Mouse (Mus musculus) left cerebral cortex, adult 18-20 months (tissue): ENCODE results near the gene Gm9918. TPM values are rescaled to one million over a fixed set of nuclear protein-coding genes. Genes with fewer than 3 reads are reported as not detected.
"Not testable (repeated sequence)": the region's sequence is repeated elsewhere in the genome, so short reads cannot be mapped to it uniquely, and the experiment has no call there.

Source experiments
- DNase-seq, 2 experiments: peaks; one replicate each; pipeline ENCODE4 v3.0.0; 2021 to 2022; ENCODE audit warnings: low spot score in 2 of 2, mixed read lengths in 1 of 2
- long read RNA-seq, 2 experiments: library from polyadenylated mRNA; stranded (forward); transcript quantifications; one replicate each; pipeline ENCODE4 v2.0.0; 2021
- total RNA-seq, 2 experiments: library from RNA; stranded (reverse); gene quantifications; 2 replicates each; pipeline ENCODE4 v1.2.3; 2021

Gene Gm9918
- not detected for total RNA-seq
- long read RNA-seq, experiment 1: 0 reads
- long read RNA-seq, experiment 2: 0 reads

- DNase-seq: no peak
Measured at GRCm38 (mm10) chr15:102270274-102270960, at the start of gene Gm9918. Gene Gm9918 (plus strand): TSS chr15:102270563.

- DNase-seq: no peak
Measured at GRCm38 (mm10) chr15:102222386-102222785, 48.0 kb upstream of the Gm9918 start.

- peak; percentile 78 to 81 for DNase-seq
Measured at GRCm38 (mm10) chr15:102224186-102224991, 46.0 kb upstream of the Gm9918 start.

- no peak for DNase-seq
Measured at GRCm38 (mm10) chr15:102224992-102225617, 45.3 kb upstream of the Gm9918 start.

GRCm38 (mm10) chr15:102225619-102226018 is 44.7 kb upstream of the Gm9918 start:
- DNase-seq: not testable (repeated sequence)

GRCm38 (mm10) chr15:102230408-102231321 is 39.7 kb upstream of the Gm9918 start:
- no peak for DNase-seq

GRCm38 (mm10) chr15:102231748-102232147 is 38.6 kb upstream of the Gm9918 start, which contains the start of gene Itgb7:
Gene Itgb7 (minus strand): TSS chr15:102231944.
- DNase-seq: no peak

GRCm38 (mm10) chr15:102232764-102233163 is 37.6 kb upstream of the Gm9918 start:
- DNase-seq: no peak

GRCm38 (mm10) chr15:102233896-102234295 is 36.5 kb upstream of the Gm9918 start:
- DNase-seq: no peak

GRCm38 (mm10) chr15:102235371-102236027 is 34.9 kb upstream of the Gm9918 start:
- DNase-seq: no peak

- DNase-seq: no peak
Measured at GRCm38 (mm10) chr15:102238543-102239259, 31.7 kb upstream of the Gm9918 start.

- DNase-seq: peak; percentile 72 to 79
Measured at GRCm38 (mm10) chr15:102239260-102239590, 31.1 kb upstream of the Gm9918 start.

- no peak for DNase-seq
Measured at GRCm38 (mm10) chr15:102239851-102240250, 30.5 kb upstream of the Gm9918 start.

- DNase-seq: no peak
Measured at GRCm38 (mm10) chr15:102240607-102241006, 29.8 kb upstream of the Gm9918 start.

GRCm38 (mm10) chr15:102242404-102243228 is 27.7 kb upstream of the Gm9918 start:
- no peak for DNase-seq

GRCm38 (mm10) chr15:102243229-102244190 is 26.9 kb upstream of the Gm9918 start:
- no peak for DNase-seq
